Mouse (Mus musculus): Measurements from ENCODE around the gene Arhgap25. TPM values are rescaled to one million over a fixed set of nuclear protein-coding genes. Genes with fewer than 3 reads are reported as not detected.
"Not testable (repeated sequence)": the region's sequence is repeated elsewhere in the genome, so short reads cannot be mapped to it uniquely, and the experiment has no call there.

Arhgap25 gene
- polyA plus RNA-seq, 1 experiment from 2014 or later = 4.4 TPM

- Histone ChIP-seq H3K36me3 (ENCODE audit: control insufficient read depth, insufficient read depth, low read length) (no peaks in the 10 kb centered on the region), H3K4me2 (replicated peaks; ENCODE audit: low read depth, low read length) (no peak overlapping the region), H3K4me1 (ENCODE audit: control insufficient read depth, insufficient read depth, low read length) (no peaks in the 10 kb centered on the region), H3K9ac (replicated peaks; ENCODE audit: low read depth, low read length) (no peak overlapping the region), H3K27ac (ENCODE audit: low read length) (no peak overlapping the region), H3K9me3 (ENCODE audit: control insufficient read depth, low read depth, low read length) (no peaks in the 10 kb centered on the region), H3K27me3 (ENCODE audit: control insufficient read depth, insufficient read depth, low read length) (no peaks in the 10 kb centered on the region), H3K4me3 (ENCODE audit: low read depth, low read length) (no peak overlapping the region)
- no peak for ATAC-seq (ENCODE audit: insufficient number of reproducible peaks, insufficient read depth, low FRiP score, low read depth)
- WGBS = 80% methylated on average over 6 of the region's 6 CpGs
Observed at GRCm38 (mm10) chr6:87527846-87528557, 5.1 kb downstream of the Arhgap25 start.

- H3K27me3 ChIP-seq (ENCODE audit: control insufficient read depth, insufficient read depth, low read length) = no peaks in the 10 kb centered on the region
- no peaks in the 10 kb centered on the region for H3K4me1 ChIP-seq (ENCODE audit: control insufficient read depth, insufficient read depth, low read length)
- H3K36me3 ChIP-seq (ENCODE audit: control insufficient read depth, insufficient read depth, low read length) = no peaks in the 10 kb centered on the region
- H3K9me3 ChIP-seq (ENCODE audit: control insufficient read depth, low read depth, low read length) = no peaks in the 10 kb centered on the region
- WGBS = 72% methylated on average over 4 of the region's 4 CpGs
- H3K4me2 ChIP-seq (replicated peaks; ENCODE audit: low read depth, low read length) = no peak overlapping the region
- no peak for ATAC-seq (ENCODE audit: insufficient number of reproducible peaks, insufficient read depth, low FRiP score, low read depth)
- H3K27ac ChIP-seq (ENCODE audit: low read length) = no peak overlapping the region
- no peak overlapping the region for H3K4me3 ChIP-seq (ENCODE audit: low read depth, low read length)
- H3K9ac ChIP-seq (replicated peaks; ENCODE audit: low read depth, low read length) = no peak overlapping the region
Observed at GRCm38 (mm10) chr6:87527366-87527765, 5.7 kb downstream of the Arhgap25 start.

GRCm38 (mm10) chr6:87525126-87525525 lies 7.9 kb downstream of the Arhgap25 start:
- H3K36me3 ChIP-seq (ENCODE audit: control insufficient read depth, insufficient read depth, low read length) = no peaks in the 10 kb centered on the region
- H3K4me1 ChIP-seq (ENCODE audit: control insufficient read depth, insufficient read depth, low read length) = no peaks in the 10 kb centered on the region
- H3K27me3 ChIP-seq (ENCODE audit: control insufficient read depth, insufficient read depth, low read length) = no peaks in the 10 kb centered on the region
- H3K9me3 ChIP-seq (ENCODE audit: control insufficient read depth, low read depth, low read length) = no peaks in the 10 kb centered on the region
- ATAC-seq (ENCODE audit: insufficient number of reproducible peaks, insufficient read depth, low FRiP score, low read depth) = no peak
- 88% methylated on average over 10 of the region's 10 CpGs for WGBS
- no peak overlapping the region for H3K9ac ChIP-seq (replicated peaks; ENCODE audit: low read depth, low read length)
- H3K4me3 ChIP-seq (ENCODE audit: low read depth, low read length) = no peak overlapping the region
- no peak overlapping the region for H3K27ac ChIP-seq (ENCODE audit: low read length)
- no peak overlapping the region for H3K4me2 ChIP-seq (replicated peaks; ENCODE audit: low read depth, low read length)

- H3K36me3 ChIP-seq (ENCODE audit: control insufficient read depth, insufficient read depth, low read length) = no peaks in the 10 kb centered on the region
- no peak for ATAC-seq (ENCODE audit: insufficient number of reproducible peaks, insufficient read depth, low FRiP score, low read depth)
- over 99% methylated on average over 4 of the region's 4 CpGs for WGBS
- no peak overlapping the region for H3K9ac ChIP-seq (replicated peaks; ENCODE audit: low read depth, low read length)
- no peaks in the 10 kb centered on the region for H3K9me3 ChIP-seq (ENCODE audit: control insufficient read depth, low read depth, low read length)
- H3K27me3 ChIP-seq (ENCODE audit: control insufficient read depth, insufficient read depth, low read length) = no peaks in the 10 kb centered on the region
- H3K4me1 ChIP-seq (ENCODE audit: control insufficient read depth, insufficient read depth, low read length) = no peaks in the 10 kb centered on the region
- H3K4me2 ChIP-seq (replicated peaks; ENCODE audit: low read depth, low read length) = no peak overlapping the region
- H3K27ac ChIP-seq (ENCODE audit: low read length) = no peak overlapping the region
- H3K4me3 ChIP-seq (ENCODE audit: low read depth, low read length) = no peak overlapping the region
Observed at GRCm38 (mm10) chr6:87524281-87524680, 8.8 kb downstream of the Arhgap25 start.

- H3K4me2 ChIP-seq (replicated peaks; ENCODE audit: low read depth, low read length) = no peak overlapping the region
- 57% methylated on average over 7 of the region's 7 CpGs for WGBS
- no peaks in the 10 kb centered on the region for H3K36me3 ChIP-seq (ENCODE audit: control insufficient read depth, insufficient read depth, low read length)
- no peaks in the 10 kb centered on the region for H3K27me3 ChIP-seq (ENCODE audit: control insufficient read depth, insufficient read depth, low read length)
- no peak overlapping the region for H3K27ac ChIP-seq (ENCODE audit: low read length)
- H3K4me3 ChIP-seq (ENCODE audit: low read depth, low read length) = no peak overlapping the region
- H3K4me1 ChIP-seq (ENCODE audit: control insufficient read depth, insufficient read depth, low read length) = no peaks in the 10 kb centered on the region
- H3K9me3 ChIP-seq (ENCODE audit: control insufficient read depth, low read depth, low read length) = no peaks in the 10 kb centered on the region
- H3K9ac ChIP-seq (replicated peaks; ENCODE audit: low read depth, low read length) = no peak overlapping the region
- no peak for ATAC-seq (ENCODE audit: insufficient number of reproducible peaks, insufficient read depth, low FRiP score, low read depth)
Observed at GRCm38 (mm10) chr6:87523736-87524135, 9.3 kb downstream of the Arhgap25 start.

GRCm38 (mm10) chr6:87523085-87523484 lies 10.0 kb downstream of the Arhgap25 start:
- no peak for ATAC-seq (ENCODE audit: insufficient number of reproducible peaks, insufficient read depth, low FRiP score, low read depth)
- Histone ChIP-seq H3K36me3 (ENCODE audit: control insufficient read depth, insufficient read depth, low read length) (no peaks in the 10 kb centered on the region), H3K4me1 (ENCODE audit: control insufficient read depth, insufficient read depth, low read length) (no peaks in the 10 kb centered on the region), H3K27ac (ENCODE audit: low read length) (no peak overlapping the region), H3K4me2 (replicated peaks; ENCODE audit: low read depth, low read length) (no peak overlapping the region), H3K4me3 (ENCODE audit: low read depth, low read length) (no peak overlapping the region), H3K9me3 (ENCODE audit: control insufficient read depth, low read depth, low read length) (no peaks in the 10 kb centered on the region), H3K27me3 (ENCODE audit: control insufficient read depth, insufficient read depth, low read length) (no peaks in the 10 kb centered on the region), H3K9ac (replicated peaks; ENCODE audit: low read depth, low read length) (no peak overlapping the region)
- WGBS = 74% methylated on average over 2 of the region's 2 CpGs

GRCm38 (mm10) chr6:87522236-87522635 lies 10.8 kb downstream of the Arhgap25 start:
- H3K36me3 ChIP-seq (ENCODE audit: control insufficient read depth, insufficient read depth, low read length) = no peaks in the 10 kb centered on the region
- ATAC-seq (ENCODE audit: insufficient number of reproducible peaks, insufficient read depth, low FRiP score, low read depth) = no peak
- no peak overlapping the region for H3K4me2 ChIP-seq (replicated peaks; ENCODE audit: low read depth, low read length)
- H3K4me1 ChIP-seq (ENCODE audit: control insufficient read depth, insufficient read depth, low read length) = no peaks in the 10 kb centered on the region
- no peak overlapping the region for H3K27ac ChIP-seq (ENCODE audit: low read length)
- H3K9ac ChIP-seq (replicated peaks; ENCODE audit: low read depth, low read length) = no peak overlapping the region
- no peaks in the 10 kb centered on the region for H3K9me3 ChIP-seq (ENCODE audit: control insufficient read depth, low read depth, low read length)
- H3K27me3 ChIP-seq (ENCODE audit: control insufficient read depth, insufficient read depth, low read length) = no peaks in the 10 kb centered on the region
- H3K4me3 ChIP-seq (ENCODE audit: low read depth, low read length) = no peak overlapping the region
- 24% methylated on average over 3 of the region's 3 CpGs for WGBS

GRCm38 (mm10) chr6:87521705-87522104 lies 11.4 kb downstream of the Arhgap25 start:
- 85% methylated on average over 6 of the region's 6 CpGs for WGBS
- not testable (repeated sequence) for H3K36me3 ChIP-seq (ENCODE audit: control insufficient read depth, insufficient read depth, low read length); H3K9ac ChIP-seq (replicated peaks; ENCODE audit: low read depth, low read length); H3K4me1 ChIP-seq (ENCODE audit: control insufficient read depth, insufficient read depth, low read length); H3K4me2 ChIP-seq (replicated peaks; ENCODE audit: low read depth, low read length); H3K27me3 ChIP-seq (ENCODE audit: control insufficient read depth, insufficient read depth, low read length); H3K9me3 ChIP-seq (ENCODE audit: control insufficient read depth, low read depth, low read length); H3K27ac ChIP-seq (ENCODE audit: low read length); H3K4me3 ChIP-seq (ENCODE audit: low read depth, low read length)
- ATAC-seq (ENCODE audit: insufficient number of reproducible peaks, insufficient read depth, low FRiP score, low read depth) = 0 out of 2 replicates have a peak, but pooled peaks have one; percentile 53

- Histone ChIP-seq H3K9me3 (ENCODE audit: control insufficient read depth, low read depth, low read length) (no peaks in the 10 kb centered on the region), H3K4me1 (ENCODE audit: control insufficient read depth, insufficient read depth, low read length) (no peaks in the 10 kb centered on the region), H3K4me3 (ENCODE audit: low read depth, low read length) (no peak overlapping the region), H3K36me3 (ENCODE audit: control insufficient read depth, insufficient read depth, low read length) (no peaks in the 10 kb centered on the region), H3K9ac (replicated peaks; ENCODE audit: low read depth, low read length) (no peak overlapping the region), H3K4me2 (replicated peaks; ENCODE audit: low read depth, low read length) (no peak overlapping the region), H3K27ac (ENCODE audit: low read length) (no peak overlapping the region), H3K27me3 (ENCODE audit: control insufficient read depth, insufficient read depth, low read length) (no peaks in the 10 kb centered on the region)
- ATAC-seq (ENCODE audit: insufficient number of reproducible peaks, insufficient read depth, low FRiP score, low read depth) = no peak
- 84% methylated on average over 8 of the region's 8 CpGs for WGBS
Observed at GRCm38 (mm10) chr6:87520572-87520971, 12.5 kb downstream of the Arhgap25 start.
